Mouse (Mus musculus) heart, embryonic 13.5 days (tissue): ENCODE measurements around the gene Slc16a11. TPM values are rescaled to one million over a fixed set of nuclear protein-coding genes. Genes with fewer than 3 reads are reported as not detected.

Source experiments
- ATAC-seq: fragments of 200-750 bp; cut with Nextera tagmentation; 2 replicates; pipeline ENCODE4 v1.8.0; 2017; ENCODE audit warnings: moderate TSS enrichment; ENCODE audit not compliant: insufficient number of reproducible peaks, low FRiP score, low TSS enrichment; ENCODE audit errors: extremely low read depth
- H3K27ac ChIP-seq: fragments of 300-500 bp; sonication (generic); replicated peaks from 2 replicates; pipeline ENCODE4 v1.5.1; 2015; ENCODE audit warnings: moderate library complexity, mild to moderate bottlenecking, inconsistent platforms
- H3K27me3 ChIP-seq: fragments of 300-500 bp; sonication (generic); replicated peaks from 2 replicates; pipeline ENCODE4 v1.6.1; 2015; ENCODE audit warnings: mild to moderate bottlenecking, inconsistent platforms
- H3K36me3 ChIP-seq: fragments of 300-500 bp; sonication (generic); 2 replicates; pipeline ENCODE4 v1.6.1; 2015; ENCODE audit warnings: mild to moderate bottlenecking, inconsistent platforms
- H3K4me1 ChIP-seq: fragments of 300-500 bp; sonication (generic); 2 replicates; pipeline ENCODE4 v1.6.1; 2015; ENCODE audit warnings: inconsistent platforms
- H3K4me2 ChIP-seq: fragments of 300-500 bp; sonication (generic); 2 replicates; pipeline ENCODE4 v1.6.1; 2015; ENCODE audit warnings: inconsistent platforms, mild to moderate bottlenecking, moderate library complexity
- H3K4me3 ChIP-seq: fragments of 300-500 bp; sonication (generic); 2 replicates; pipeline ENCODE4 v1.5.1; 2015; ENCODE audit warnings: moderate library complexity, mild to moderate bottlenecking, inconsistent platforms
- H3K9ac ChIP-seq: fragments of 300-500 bp; sonication (generic); 2 replicates; pipeline ENCODE4 v1.6.1; 2015; ENCODE audit warnings: inconsistent platforms, mild to moderate bottlenecking, moderate library complexity
- H3K9me3 ChIP-seq: fragments of 300-500 bp; sonication (generic); 2 replicates; pipeline ENCODE4 v1.6.1; 2016; ENCODE audit warnings: inconsistent platforms
- WGBS: fragments of 180-500 bp; shearing (Covaris S2); methylation state at CpG from one replicate; pipeline ENCODE4 v1.1.7; 2015; ENCODE audit warnings: mixed read lengths; 5-methylcytosine and 5-hydroxymethylcytosine counted together
- microRNA counts: library from miRNA; unstranded; fragments of <30 nt; microRNA quantifications from one replicate; lab custom pipeline; 2016
- microRNA-seq: library from miRNA; unstranded; fragments of <30 nt; microRNA quantifications from one replicate; pipeline ENCODE4, GENCODE M21; 2016
- polyA plus RNA-seq: library from polyadenylated mRNA; unstranded; fragments of >200 nt; fragmentation: Nextera tagmentation; extraction: Ambion mirVana; gene quantifications from 2 replicates; pipeline ENCODE4 v1.2.1, GENCODE M21; 2015

Gene Slc16a11
- polyA plus RNA-seq, 1 experiment from 2014 or later: 0.28 TPM

- no peak for ATAC-seq
- WGBS: 38% methylated on average over 3 of the region's 3 CpGs
Measured at GRCm38 (mm10) chr11:70265252-70265651, 52.7 kb downstream of the Slc16a11 start.

GRCm38 (mm10) chr11:70265819-70266218, 53.3 kb downstream of the Slc16a11 start:
- WGBS: 63% methylated on average over 4 of the region's 4 CpGs

More at GRCm38 (mm10) chr11:70265252-70265651, 52.7 kb downstream of the Slc16a11 start:
- Histone ChIP-seq H3K36me3 (no peaks in the 10 kb centered on the region), H3K9me3 (peaks cover 4% of the 10 kb centered on the region; the same call in 1 of the 2 replicates), H3K4me3 (no peak overlapping the region), H3K27me3 (peaks cover 5% of the 10 kb centered on the region; the same call in 1 of the 2 replicates), H3K27ac (no peak overlapping the region), H3K4me2 (no peak overlapping the region), H3K4me1 (peaks cover 18% of the 10 kb centered on the region), H3K9ac (no peak overlapping the region)

More at GRCm38 (mm10) chr11:70265819-70266218, 53.3 kb downstream of the Slc16a11 start:
- no peaks in the 10 kb centered on the region for H3K36me3 ChIP-seq
- no peak for ATAC-seq
- peaks cover 18% of the 10 kb centered on the region for H3K4me1 ChIP-seq
- H3K27me3 ChIP-seq: peaks cover 5% of the 10 kb centered on the region; the same call in 1 of the 2 replicates
- H3K9me3 ChIP-seq: peaks cover 3% of the 10 kb centered on the region; the same call in 1 of the 2 replicates
- no peak overlapping the region for H3K4me3 ChIP-seq
- H3K9ac ChIP-seq: no peak overlapping the region
- peak overlapping the region; percentile 50; the same call in 1 of the 2 replicates for H3K27ac ChIP-seq
- no peak overlapping the region for H3K4me2 ChIP-seq

MicroRNA genes within 50 kb of the gene (microRNA counts, 519-probe panel; counts per million panel counts)
- microRNA mmu-miR-195 (lab: Ali Mortazavi, UCI): 209 counts per million, percentile 61 among the panel's probes with 10 or more counts
- microRNA mmu-miR-497 (lab: Ali Mortazavi, UCI): 209 counts per million, percentile 61 among the panel's probes with 10 or more counts

Small RNAs within 50 kb of the gene (microRNA-seq; reads per million reads assigned to microRNA genes)
- gene Mir195a: 335 reads per million, percentile 69 among the genes with 10 or more reads in this experiment
- gene Mir497: not detected
- gene Mir497b: not detected

Other genes starting within 250 kb of the Slc16a11 start
- 6.3 and 7.4 TPM in 2 replicates for gene Cldn7, start 248.0 kb upstream of the Slc16a11 start, polyA plus RNA-seq
- 21.0 and 21.1 TPM in 2 replicates for gene Ctdnep1, start 231.6 kb upstream of the Slc16a11 start, polyA plus RNA-seq
- 111 and 119 TPM in 2 replicates for gene Elp5, start 230.2 kb upstream of the Slc16a11 start, polyA plus RNA-seq
- gene Gabarap, start 221.6 kb upstream of the Slc16a11 start, polyA plus RNA-seq: 456 and 466 TPM in 2 replicates
- gene Phf23, start 217.0 kb upstream of the Slc16a11 start, polyA plus RNA-seq: 43.8 and 47.9 TPM in 2 replicates
- 20.7 and 22.0 TPM in 2 replicates for gene Dvl2, start 212.2 kb upstream of the Slc16a11 start, polyA plus RNA-seq
- gene Acadvl, start 197.3 kb upstream of the Slc16a11 start, polyA plus RNA-seq: 131 and 140 TPM in 2 replicates
- 4.7 and 5.1 TPM in 2 replicates for gene Dlg4, start 195.8 kb upstream of the Slc16a11 start, polyA plus RNA-seq
- gene Asgr1, start 158.7 kb upstream of the Slc16a11 start, polyA plus RNA-seq: 0.24 TPM in 1 of 2 replicates, not detected in the other
- gene Asgr2, start 120.1 kb upstream of the Slc16a11 start, polyA plus RNA-seq: 0.18 TPM in 1 of 2 replicates, not detected in the other
- 0.53 and 0.67 TPM in 2 replicates for gene Mgl2, start 82.4 kb upstream of the Slc16a11 start, polyA plus RNA-seq
- 0.31 and 0.43 TPM in 2 replicates for gene Clec10a, start 56.6 kb upstream of the Slc16a11 start, polyA plus RNA-seq
- 5.0 and 7.1 TPM in 2 replicates for gene Slc16a13, start 8.3 kb downstream of the Slc16a11 start, polyA plus RNA-seq
- gene Bcl6b, start 17.0 kb downstream of the Slc16a11 start, polyA plus RNA-seq: 17.8 and 18.3 TPM in 2 replicates
- 125 and 137 TPM in 2 replicates for gene 0610010K14Rik, start 25.2 kb downstream of the Slc16a11 start, polyA plus RNA-seq
- 9.0 and 9.5 TPM in 2 replicates for gene Gm21988, start 27.1 kb downstream of the Slc16a11 start, polyA plus RNA-seq
- 214 and 235 TPM in 2 replicates for gene Rnasek, start 27.1 kb downstream of the Slc16a11 start, polyA plus RNA-seq
- gene Alox12, start 42.6 kb downstream of the Slc16a11 start, polyA plus RNA-seq: 2.5 and 3.5 TPM in 2 replicates
- not detected in 2 replicates for gene Alox12e, start 109.9 kb downstream of the Slc16a11 start, polyA plus RNA-seq
- 0.05 TPM in 1 of 2 replicates, not detected in the other for gene Alox15, start 139.3 kb downstream of the Slc16a11 start, polyA plus RNA-seq
- gene Pelp1, start 197.3 kb downstream of the Slc16a11 start, polyA plus RNA-seq: 23.3 and 23.6 TPM in 2 replicates
- 11.2 and 13.2 TPM in 2 replicates for gene Arrb2, start 219.9 kb downstream of the Slc16a11 start, polyA plus RNA-seq
- 25.5 and 26.2 TPM in 2 replicates for gene Med11, start 239.2 kb downstream of the Slc16a11 start, polyA plus RNA-seq
- gene Zmynd15, start 246.7 kb downstream of the Slc16a11 start, polyA plus RNA-seq: 1.4 and 1.5 TPM in 2 replicates
- 6.8 and 6.9 TPM in 2 replicates for gene Cxcl16, start 247.2 kb downstream of the Slc16a11 start, polyA plus RNA-seq